Mouse (Mus musculus) heart, embryonic 10.5 days (tissue): Measurements from ENCODE around the gene Dtnbp1. TPM values are rescaled to one million over a fixed set of nuclear protein-coding genes. Genes with fewer than 3 reads are reported as not detected.
A peak's percentile ranks its signal among the peaks of the same experiment; 100 is the strongest.

ENCODE experiments used
- DNase-seq: peaks from one replicate; pipeline ENCODE4 v3.0.0-alpha.2; 2017; ENCODE audit warnings: low spot score
- H3K27ac ChIP-seq: fragments of 300-500 bp; sonication (generic); 2 replicates; pipeline ENCODE4 v1.5.1; 2016; ENCODE audit warnings: mild to moderate bottlenecking
- H3K27me3 ChIP-seq: fragments of 300-500 bp; sonication (generic); 2 replicates; pipeline ENCODE4 v1.6.1; 2016; ENCODE audit warnings: mild to moderate bottlenecking; ENCODE audit not compliant: poor library complexity, insufficient read depth, severe bottlenecking
- H3K36me3 ChIP-seq: fragments of 300-500 bp; sonication (generic); 2 replicates; pipeline ENCODE4 v1.6.1; 2016; ENCODE audit warnings: mild to moderate bottlenecking, moderate library complexity
- H3K4me1 ChIP-seq: fragments of 300-500 bp; sonication (generic); 2 replicates; pipeline ENCODE4 v1.6.1; 2016; ENCODE audit warnings: mild to moderate bottlenecking
- H3K4me3 ChIP-seq: fragments of 300-500 bp; sonication (generic); 2 replicates; pipeline ENCODE4 v1.5.1; 2016; ENCODE audit warnings: mild to moderate bottlenecking, moderate library complexity
- H3K9me3 ChIP-seq: fragments of 300-500 bp; sonication (generic); 2 replicates; pipeline ENCODE4 v1.6.1; 2016; ENCODE audit warnings: mild to moderate bottlenecking, moderate library complexity
- WGBS: fragments of 180-500 bp; shearing (Covaris S2); methylation state at CpG from one replicate; pipeline ENCODE4 v1.1.7; 2016; 5-methylcytosine and 5-hydroxymethylcytosine counted together
- polyA plus RNA-seq: library from polyadenylated mRNA; unstranded; fragments of >200 nt; fragmentation: Nextera tagmentation; extraction: Ambion mirVana; gene quantifications from 2 replicates; pipeline ENCODE4 v1.2.1, GENCODE M21; 2016

The Dtnbp1 gene
- polyA plus RNA-seq, 1 experiment from 2014 or later: 80.9 TPM

DNA sequence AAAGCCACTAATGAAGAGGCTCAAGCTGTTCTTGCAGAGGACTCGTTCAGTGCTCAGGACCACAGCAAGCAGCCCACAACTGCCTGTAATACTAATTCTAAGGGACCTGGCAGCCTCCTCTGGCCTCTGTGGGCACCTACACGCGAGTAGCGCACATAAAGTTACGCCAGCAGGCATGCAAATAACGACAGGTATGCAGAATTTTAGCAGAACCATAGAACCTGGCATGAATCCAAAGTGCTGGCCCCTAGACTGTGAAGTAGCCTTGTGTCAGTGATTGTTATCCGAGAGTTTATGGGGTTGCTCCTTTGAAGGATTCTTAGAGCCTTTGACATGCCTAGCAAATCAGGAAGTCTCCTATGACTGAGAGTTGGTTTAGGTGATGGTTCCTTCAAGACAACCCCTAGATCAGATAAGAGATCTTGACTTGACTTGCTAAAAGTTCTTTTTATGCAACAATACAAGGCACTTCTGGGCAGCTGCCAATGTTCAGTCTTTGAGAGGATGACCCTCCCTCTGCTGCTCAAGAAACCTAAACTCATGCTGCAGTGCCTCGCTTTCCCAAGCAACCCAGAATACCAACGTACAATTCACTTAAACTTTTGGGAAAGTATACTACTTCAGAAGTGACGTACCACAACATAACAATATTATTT is 9.3 kb downstream of the Dtnbp1 start:
- WGBS: 92% methylated on average over 10 of the region's 10 CpGs
- no peaks in the 10 kb centered on the region for H3K27me3 ChIP-seq
- peaks cover 2% of the 10 kb centered on the region; the same call in 1 of the 2 replicates for H3K4me1 ChIP-seq
- no peak overlapping the region for H3K4me3 ChIP-seq
- DNase-seq: no peak
- peaks cover 30% of the 10 kb centered on the region for H3K36me3 ChIP-seq
- H3K9me3 ChIP-seq: no peaks in the 10 kb centered on the region
- no peak overlapping the region for H3K27ac ChIP-seq

- H3K9me3 ChIP-seq: no peaks in the 10 kb centered on the region
- peaks cover 4% of the 10 kb centered on the region; the same call in 1 of the 2 replicates for H3K4me1 ChIP-seq
- 92% methylated on average over 4 of the region's 4 CpGs for WGBS
- H3K36me3 ChIP-seq: peaks cover 33% of the 10 kb centered on the region
- DNase-seq: no peak
- H3K27me3 ChIP-seq: no peaks in the 10 kb centered on the region
- H3K4me3 ChIP-seq: no peak overlapping the region
- no peak overlapping the region for H3K27ac ChIP-seq
Observed at GRCm38 (mm10) chr13:44991936-44992335, 10.0 kb downstream of the Dtnbp1 start.

DNA sequence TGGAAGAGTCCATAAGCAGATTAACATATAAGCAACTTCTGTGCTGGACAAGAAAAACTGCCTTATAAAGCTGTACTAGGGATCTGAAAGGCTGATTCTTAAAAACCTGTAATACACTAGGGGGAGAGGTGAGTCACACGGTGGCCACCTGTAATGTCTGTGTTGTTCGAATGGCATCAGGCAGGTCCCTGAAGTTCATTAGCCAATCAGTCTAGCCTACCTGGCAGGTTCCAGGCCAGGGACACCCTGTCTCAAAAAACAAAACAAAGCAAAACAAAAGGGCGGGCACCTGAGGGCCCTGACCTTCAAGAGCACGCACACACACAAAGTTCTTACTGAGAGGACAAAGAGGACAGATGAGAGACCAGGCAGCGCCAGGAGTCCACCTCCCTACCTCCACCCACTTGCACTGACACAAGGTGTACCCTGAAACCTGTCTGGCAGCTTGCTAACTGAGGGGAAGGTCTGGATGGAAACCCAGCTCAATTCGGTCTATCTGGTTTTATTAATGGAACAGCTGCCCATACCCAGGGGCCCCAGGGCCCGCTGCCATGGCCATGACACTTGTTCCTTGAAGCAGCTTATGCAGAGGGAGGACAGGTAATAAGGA is 11.8 kb downstream of the Dtnbp1 start:
- H3K27ac ChIP-seq: no peak overlapping the region
- H3K27me3 ChIP-seq: no peaks in the 10 kb centered on the region
- peaks cover 9% of the 10 kb centered on the region for H3K4me1 ChIP-seq
- peaks cover 37% of the 10 kb centered on the region for H3K36me3 ChIP-seq
- H3K4me3 ChIP-seq: no peak overlapping the region
- H3K9me3 ChIP-seq: no peaks in the 10 kb centered on the region
- 90% methylated on average over 7 of the region's 7 CpGs for WGBS
- no peak for DNase-seq

DNA sequence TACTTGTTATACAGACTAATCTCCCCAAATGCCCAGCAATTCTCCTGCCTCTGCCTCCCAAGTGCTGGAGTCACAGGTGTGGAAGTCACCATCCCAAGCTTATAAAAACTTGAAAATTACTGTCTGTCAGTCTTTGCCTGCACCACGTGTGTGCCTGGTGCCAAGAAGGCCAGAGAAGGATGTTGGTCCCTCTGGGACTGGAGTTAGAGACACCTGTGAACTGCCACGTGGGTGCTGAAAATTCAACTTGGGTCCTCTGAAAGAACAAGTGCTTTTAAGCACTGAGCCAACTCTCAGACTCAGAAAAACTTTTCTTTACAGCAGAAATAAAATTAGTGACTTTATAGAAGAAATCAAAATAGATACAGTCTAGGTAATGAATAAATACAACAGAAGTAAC is 15.6 kb downstream of the Dtnbp1 start:
- Histone ChIP-seq H3K4me3 (no peak overlapping the region), H3K4me1 (peaks cover 9% of the 10 kb centered on the region), H3K27me3 (no peaks in the 10 kb centered on the region), H3K9me3 (no peaks in the 10 kb centered on the region), H3K36me3 (peaks cover 27% of the 10 kb centered on the region), H3K27ac (no peak overlapping the region)
- 71% methylated on average over 2 of the region's 2 CpGs for WGBS
- no peak for DNase-seq

DNA sequence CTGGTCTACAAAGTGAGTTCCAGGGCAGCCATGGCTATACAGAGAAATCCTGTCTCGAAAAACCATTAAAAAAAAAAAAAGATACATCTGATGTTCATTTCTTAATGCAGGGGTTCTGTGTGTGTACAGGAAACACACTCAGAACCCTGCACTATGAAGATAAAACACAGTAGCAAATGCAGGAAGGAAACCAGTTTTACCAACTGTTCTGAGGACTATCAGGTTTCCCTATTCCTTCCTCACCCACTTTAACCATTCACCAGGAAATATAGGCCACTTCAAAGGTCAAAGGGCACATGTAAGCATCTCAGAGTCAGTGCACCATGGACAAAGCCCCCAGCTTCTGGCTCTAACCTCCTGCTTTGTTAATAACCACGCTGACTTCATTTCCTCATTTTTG is 16.6 kb downstream of the Dtnbp1 start:
- Histone ChIP-seq H3K4me3 (no peak overlapping the region), H3K36me3 (peaks cover 27% of the 10 kb centered on the region), H3K27ac (no peak overlapping the region), H3K4me1 (peaks cover 9% of the 10 kb centered on the region), H3K27me3 (no peaks in the 10 kb centered on the region), H3K9me3 (no peaks in the 10 kb centered on the region)
- DNase-seq: no peak
- WGBS: 62% methylated on average over 2 of the region's 2 CpGs

DNA sequence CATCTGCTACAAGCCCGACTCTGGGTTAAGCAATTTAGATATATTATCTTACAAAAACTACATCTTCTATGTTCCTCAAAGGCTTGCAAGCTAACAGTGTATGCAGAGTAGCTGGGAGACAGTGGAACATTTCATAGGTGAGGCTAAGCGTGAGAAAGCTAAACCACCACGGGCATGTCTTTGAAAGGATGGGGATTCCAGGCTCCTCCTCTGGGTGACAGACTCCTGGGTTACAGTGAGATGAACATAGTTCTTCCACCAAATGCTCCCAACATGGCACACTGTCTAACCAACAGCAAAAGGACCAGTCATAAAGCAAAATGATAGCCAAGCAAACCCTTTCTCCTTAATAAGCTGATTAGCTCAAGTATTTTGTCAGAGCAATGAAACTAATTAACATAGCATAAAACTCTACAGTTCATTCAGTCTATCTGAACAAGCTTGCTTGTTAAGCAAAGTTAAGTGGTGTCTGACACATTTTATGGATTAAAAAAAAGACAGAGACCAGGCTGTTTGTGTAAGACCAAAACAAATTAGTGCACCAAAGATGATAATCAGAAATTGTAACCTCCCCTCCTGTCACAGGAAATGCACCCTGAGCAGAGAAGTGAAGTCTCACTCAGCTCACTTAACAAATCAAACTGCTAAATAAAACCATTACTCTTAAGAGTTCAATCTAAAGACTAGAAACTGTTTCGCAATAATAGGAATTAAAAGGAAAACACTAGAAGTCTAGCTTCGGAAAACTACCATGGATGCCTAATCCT is 18.1 kb downstream of the Dtnbp1 start:
- Histone ChIP-seq H3K9me3 (no peaks in the 10 kb centered on the region), H3K4me1 (peaks cover 9% of the 10 kb centered on the region), H3K4me3 (no peak overlapping the region), H3K27me3 (no peaks in the 10 kb centered on the region), H3K36me3 (peaks cover 23% of the 10 kb centered on the region), H3K27ac (no peak overlapping the region)
- DNase-seq: no peak
- WGBS: 86% methylated on average over 5 of the region's 5 CpGs

GRCm38 (mm10) chr13:44982799-44983198 is 19.1 kb downstream of the Dtnbp1 start:
- H3K4me3 ChIP-seq: no peak overlapping the region
- WGBS: 81% methylated on average over 7 of the region's 7 CpGs
- H3K27ac ChIP-seq: no peak overlapping the region
- no peaks in the 10 kb centered on the region for H3K9me3 ChIP-seq
- H3K4me1 ChIP-seq: peaks cover 8% of the 10 kb centered on the region
- peaks cover 20% of the 10 kb centered on the region for H3K36me3 ChIP-seq
- H3K27me3 ChIP-seq: no peaks in the 10 kb centered on the region
- DNase-seq: no peak

DNA sequence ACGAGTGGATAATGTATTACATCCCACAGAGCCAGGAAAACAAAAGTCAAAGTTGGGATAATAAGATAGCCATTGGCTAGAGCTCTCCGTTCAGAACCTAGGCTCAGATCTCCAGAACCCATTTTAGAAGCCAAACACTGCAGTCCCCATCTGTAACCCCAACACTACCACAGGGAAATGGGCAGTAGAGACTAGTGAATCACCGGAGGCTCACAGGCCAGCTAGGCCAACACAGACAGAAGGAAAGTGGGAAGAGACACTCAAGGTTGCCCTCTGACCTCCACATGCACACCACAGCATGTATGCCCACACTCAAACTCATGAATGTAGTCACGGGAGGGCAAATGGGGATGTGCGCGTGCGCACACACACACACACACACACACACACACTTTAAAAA is 22.5 kb downstream of the Dtnbp1 start:
- Histone ChIP-seq H3K9me3 (no peaks in the 10 kb centered on the region), H3K4me1 (no peaks in the 10 kb centered on the region; the same call in 1 of the 2 replicates), H3K36me3 (peaks cover 11% of the 10 kb centered on the region), H3K27ac (no peak overlapping the region), H3K27me3 (no peaks in the 10 kb centered on the region), H3K4me3 (no peak overlapping the region)
- 89% methylated on average over 7 of the region's 7 CpGs for WGBS
- no peak for DNase-seq

- no peaks in the 10 kb centered on the region for H3K27me3 ChIP-seq
- 86% methylated on average over 2 of the region's 2 CpGs for WGBS
- DNase-seq: no peak
- H3K4me1 ChIP-seq: no peaks in the 10 kb centered on the region; the same call in 1 of the 2 replicates
- H3K4me3 ChIP-seq: no peak overlapping the region
- H3K27ac ChIP-seq: no peak overlapping the region
- peaks cover 17% of the 10 kb centered on the region for H3K36me3 ChIP-seq
- no peaks in the 10 kb centered on the region for H3K9me3 ChIP-seq
Observed at GRCm38 (mm10) chr13:44977483-44978141, 24.3 kb downstream of the Dtnbp1 start.

DNA sequence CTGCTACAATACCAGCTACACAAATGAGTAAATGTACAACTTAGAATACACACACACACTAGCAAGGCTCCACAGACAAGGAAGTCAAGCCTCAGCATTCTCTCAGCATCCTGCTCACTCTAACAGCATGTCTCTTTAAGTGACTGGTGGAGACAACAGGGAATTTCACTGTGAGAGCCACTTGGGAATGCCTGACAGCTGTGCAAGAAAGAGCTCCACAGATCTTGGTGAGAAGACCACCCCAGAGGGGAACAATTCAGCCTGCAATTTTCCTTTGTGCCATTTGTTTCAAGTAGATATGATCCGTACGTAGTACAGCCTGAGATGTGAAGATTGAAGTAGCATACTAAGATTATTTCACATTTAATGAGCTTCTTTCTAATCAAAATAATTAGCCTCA is 24.9 kb downstream of the Dtnbp1 start:
- Histone ChIP-seq H3K4me1 (no peaks in the 10 kb centered on the region; the same call in 1 of the 2 replicates), H3K27me3 (no peaks in the 10 kb centered on the region), H3K36me3 (peaks cover 19% of the 10 kb centered on the region), H3K4me3 (no peak overlapping the region), H3K27ac (no peak overlapping the region), H3K9me3 (no peaks in the 10 kb centered on the region)
- 75% methylated on average over 2 of the region's 2 CpGs for WGBS
- no peak for DNase-seq

DNA sequence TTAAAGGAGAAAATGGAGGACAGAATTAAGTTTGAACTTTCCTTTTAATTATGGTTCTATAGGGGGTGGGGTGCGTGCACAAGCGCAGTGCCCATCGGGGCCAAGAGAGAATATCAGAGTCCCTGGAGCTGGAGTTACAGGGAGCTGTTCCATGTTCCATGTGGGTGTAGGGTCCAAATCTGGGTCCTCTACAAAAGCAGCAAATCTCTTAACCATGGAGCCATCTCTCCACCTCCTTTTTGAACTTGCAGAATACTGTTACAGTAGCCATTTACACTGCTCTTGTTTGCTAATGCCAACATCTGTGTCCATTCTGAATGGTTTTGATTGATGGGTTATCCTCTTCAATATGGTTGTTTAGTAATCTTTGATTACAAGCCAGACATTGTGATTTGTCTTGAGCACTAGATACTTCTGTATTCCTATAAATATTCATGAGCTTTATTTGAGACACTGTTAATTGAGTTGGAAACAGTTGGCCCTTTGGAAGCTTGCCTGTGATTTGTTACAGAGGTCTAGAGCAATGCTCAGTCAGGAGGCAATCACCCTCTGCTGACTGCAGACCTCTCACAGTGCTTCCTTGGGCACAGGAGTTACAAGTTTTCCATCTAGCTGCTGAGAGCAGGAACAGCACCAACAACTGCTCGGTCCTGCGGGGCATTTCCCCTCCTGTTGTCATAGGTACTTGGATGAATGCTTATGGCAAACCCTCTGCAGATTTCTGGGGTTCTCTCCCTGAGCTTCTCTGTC is 41.2 kb downstream of the Dtnbp1 start:
- H3K4me3 ChIP-seq: no peak overlapping the region
- H3K27me3 ChIP-seq: no peaks in the 10 kb centered on the region
- H3K9me3 ChIP-seq: no peaks in the 10 kb centered on the region
- peaks cover 18% of the 10 kb centered on the region for H3K36me3 ChIP-seq
- DNase-seq: peak; percentile 60
- 80% methylated on average over 5 of the region's 5 CpGs for WGBS
- peaks cover 3% of the 10 kb centered on the region; the same call in 1 of the 2 replicates for H3K4me1 ChIP-seq
- H3K27ac ChIP-seq: no peak overlapping the region

- no peak for DNase-seq
- Histone ChIP-seq H3K27me3 (no peaks in the 10 kb centered on the region), H3K27ac (no peak overlapping the region), H3K4me1 (peaks cover 18% of the 10 kb centered on the region), H3K4me3 (no peak overlapping the region), H3K36me3 (peaks cover 9% of the 10 kb centered on the region), H3K9me3 (no peaks in the 10 kb centered on the region)
- 90% methylated on average over 8 of the region's 8 CpGs for WGBS
Observed at GRCm38 (mm10) chr13:44957049-44957448, 44.9 kb downstream of the Dtnbp1 start.
